Mouse (Mus musculus) embryonic facial prominence, embryonic 12.5 days (tissue): ENCODE measurements around the gene Dctn3. TPM values are rescaled to one million over a fixed set of nuclear protein-coding genes. Genes with fewer than 3 reads are reported as not detected.
A peak's percentile ranks its signal among the peaks of the same experiment; 100 is the strongest.

Experiments used
- ATAC-seq: fragments of 200-750 bp; cut with Nextera tagmentation; 2 replicates; pipeline ENCODE4 v1.8.0; 2017; ENCODE audit not compliant: insufficient number of reproducible peaks, insufficient read depth, low FRiP score, low TSS enrichment
- H3K27ac ChIP-seq: fragments of 300-500 bp; sonication (generic); 2 replicates; pipeline ENCODE4 v1.5.1; 2016; ENCODE audit warnings: mild to moderate bottlenecking
- H3K27me3 ChIP-seq: fragments of 300-500 bp; sonication (generic); 2 replicates; pipeline ENCODE4 v1.6.1; 2016; ENCODE audit warnings: mild to moderate bottlenecking, moderate library complexity
- H3K36me3 ChIP-seq: fragments of 300-500 bp; sonication (generic); 2 replicates; pipeline ENCODE4 v1.6.1; 2016; ENCODE audit warnings: mild to moderate bottlenecking
- H3K4me1 ChIP-seq: fragments of 300-500 bp; sonication (generic); 2 replicates; pipeline ENCODE4 v1.6.1; 2016
- H3K4me2 ChIP-seq: fragments of 300-500 bp; sonication (generic); replicated peaks from 2 replicates; pipeline ENCODE4 v1.6.1; 2016; ENCODE audit warnings: mild to moderate bottlenecking, moderate library complexity
- H3K4me3 ChIP-seq: fragments of 300-500 bp; sonication (generic); 2 replicates; pipeline ENCODE4 v1.5.1; 2016; ENCODE audit warnings: mild to moderate bottlenecking
- H3K9ac ChIP-seq: fragments of 300-500 bp; sonication (generic); 2 replicates; pipeline ENCODE4 v1.6.1; 2016; ENCODE audit warnings: mild to moderate bottlenecking, moderate library complexity
- H3K9me3 ChIP-seq: fragments of 300-500 bp; sonication (generic); 2 replicates; pipeline ENCODE4 v1.6.1; 2016; ENCODE audit warnings: mild to moderate bottlenecking, moderate library complexity
- WGBS: fragments of 180-500 bp; shearing (Covaris S2); methylation state at CpG from one replicate; pipeline ENCODE4 v1.1.7; 2016; 5-methylcytosine and 5-hydroxymethylcytosine counted together
- polyA plus RNA-seq: library from polyadenylated mRNA; unstranded; fragments of >200 nt; fragmentation: Nextera tagmentation; extraction: Ambion mirVana; gene quantifications from 2 replicates; pipeline ENCODE4 v1.2.1, GENCODE M21; 2016

Dctn3 gene
- polyA plus RNA-seq, 1 experiment from 2014 or later: 117 TPM

DNA sequence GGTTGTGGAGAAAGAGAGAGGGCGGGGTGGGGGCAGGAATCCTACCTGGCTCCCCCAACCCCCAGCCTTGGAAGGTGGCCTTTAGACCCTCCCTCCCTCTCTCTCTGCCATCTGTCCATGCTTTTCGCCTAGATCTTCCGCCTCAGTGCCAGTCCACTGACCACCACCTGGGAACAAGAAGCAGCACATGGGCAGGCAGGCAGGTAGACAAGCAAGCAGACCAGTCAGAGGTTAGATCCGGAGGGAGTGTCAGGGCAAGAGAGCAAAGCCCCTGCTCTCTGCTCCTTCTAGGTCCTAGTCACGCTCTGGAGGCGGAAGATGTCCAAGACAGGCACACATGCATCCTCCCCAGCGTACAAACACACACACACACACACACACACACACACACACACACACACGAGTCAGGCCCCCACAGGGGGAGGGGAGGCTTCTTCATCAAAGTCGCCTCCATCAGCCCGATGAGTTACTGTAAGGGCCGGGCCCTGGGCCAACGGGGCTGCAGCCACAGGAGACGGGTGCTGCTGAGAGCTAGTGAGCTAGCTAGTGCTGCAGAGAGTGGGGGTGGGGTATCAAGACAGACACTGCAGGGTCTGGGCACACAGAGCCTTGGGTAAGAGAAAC, 45.9 kb downstream of the Dctn3 start:
- no peak overlapping the region for H3K27ac ChIP-seq

DNA sequence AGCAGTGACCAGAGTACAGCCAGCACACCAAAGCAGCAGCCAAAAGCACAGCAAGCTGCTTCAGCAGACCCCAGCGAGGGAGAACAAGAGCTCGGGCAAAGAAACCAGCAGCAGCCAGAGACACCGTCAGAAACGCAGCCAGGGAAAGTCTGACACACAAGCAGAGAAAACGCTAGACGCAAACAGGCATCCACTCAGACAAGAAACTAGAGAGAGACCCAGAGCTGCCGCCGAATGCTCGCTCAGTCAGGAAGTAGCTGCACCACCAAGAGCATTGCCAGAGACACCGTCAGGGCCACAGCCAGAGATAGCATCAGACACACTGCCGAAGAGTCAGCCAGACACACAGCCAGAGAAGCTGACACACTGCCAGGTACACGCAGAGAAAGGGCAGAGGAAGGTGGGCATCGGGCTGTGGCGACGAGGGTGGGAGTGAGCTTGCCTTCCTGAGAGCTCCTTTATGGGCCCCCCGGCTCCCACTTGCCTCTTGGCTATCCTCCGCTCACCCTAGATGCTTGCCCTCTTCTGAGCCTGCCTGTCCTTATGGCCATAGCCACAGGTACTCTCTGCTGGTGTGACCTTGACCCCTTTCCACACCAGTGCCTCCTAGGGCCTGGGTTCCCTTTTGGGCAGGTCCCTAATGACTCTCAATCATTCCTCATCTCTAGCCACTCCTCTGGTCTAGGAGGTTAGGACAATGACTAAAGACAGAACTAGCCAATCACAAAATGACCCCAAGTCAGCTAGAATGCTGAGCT, 46.5 kb downstream of the Dctn3 start:
- no peak overlapping the region; the same call in 1 of the 2 replicates for H3K27ac ChIP-seq
- ATAC-seq: no peak
- H3K27me3 ChIP-seq: no peaks in the 10 kb centered on the region
- peaks cover 54% of the 10 kb centered on the region for H3K4me1 ChIP-seq
- WGBS: 62% methylated on average over 17 of the region's 17 CpGs
- no peak overlapping the region for H3K4me3 ChIP-seq
- H3K9me3 ChIP-seq: no peaks in the 10 kb centered on the region
- no peak overlapping the region for H3K4me2 ChIP-seq
- H3K9ac ChIP-seq: no peak overlapping the region
- H3K36me3 ChIP-seq: no peaks in the 10 kb centered on the region

More for the DNA sequence above, 45.9 kb downstream of the Dctn3 start:
- Histone ChIP-seq H3K4me1 (peaks cover 52% of the 10 kb centered on the region), H3K27me3 (no peaks in the 10 kb centered on the region), H3K9ac (peak overlapping the region; percentile 7; the same call in 1 of the 2 replicates), H3K9me3 (no peaks in the 10 kb centered on the region), H3K4me3 (no peak overlapping the region), H3K36me3 (no peaks in the 10 kb centered on the region), H3K4me2 (no peak overlapping the region)
- WGBS: 54% methylated on average over 13 of the region's 13 CpGs
- ATAC-seq: no peak

DNA sequence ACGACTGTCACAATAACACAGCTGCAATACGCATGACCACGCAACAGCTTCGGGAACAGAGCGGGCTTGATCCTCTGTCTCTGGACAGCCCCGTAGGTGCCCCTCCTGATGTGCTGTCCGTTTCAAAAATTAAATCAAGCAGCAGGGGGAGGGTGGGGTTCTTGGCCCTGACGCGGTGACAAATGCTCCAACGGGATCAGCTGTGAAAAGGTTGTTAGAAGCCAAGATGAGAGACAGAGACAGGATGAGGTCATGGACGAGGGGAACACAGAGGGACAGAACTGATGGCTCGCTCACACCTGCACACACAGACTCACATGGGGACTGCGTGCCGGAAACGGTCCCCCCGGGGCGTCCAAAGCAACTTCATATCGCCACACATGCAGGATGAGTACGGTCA, 49.8 kb downstream of the Dctn3 start:
- peaks cover 37% of the 10 kb centered on the region for H3K4me1 ChIP-seq
- no peak overlapping the region for H3K27ac ChIP-seq
- H3K9me3 ChIP-seq: no peaks in the 10 kb centered on the region
- no peak overlapping the region for H3K4me2 ChIP-seq
- no peaks in the 10 kb centered on the region for H3K27me3 ChIP-seq
- H3K9ac ChIP-seq: no peak overlapping the region
- no peak overlapping the region for H3K4me3 ChIP-seq
- 66% methylated on average over 19 of the region's 19 CpGs for WGBS
- no peak for ATAC-seq
- 0 out of 2 replicates have a peak, but pooled peaks cover 4% of the 10 kb centered on the region for H3K36me3 ChIP-seq

DNA sequence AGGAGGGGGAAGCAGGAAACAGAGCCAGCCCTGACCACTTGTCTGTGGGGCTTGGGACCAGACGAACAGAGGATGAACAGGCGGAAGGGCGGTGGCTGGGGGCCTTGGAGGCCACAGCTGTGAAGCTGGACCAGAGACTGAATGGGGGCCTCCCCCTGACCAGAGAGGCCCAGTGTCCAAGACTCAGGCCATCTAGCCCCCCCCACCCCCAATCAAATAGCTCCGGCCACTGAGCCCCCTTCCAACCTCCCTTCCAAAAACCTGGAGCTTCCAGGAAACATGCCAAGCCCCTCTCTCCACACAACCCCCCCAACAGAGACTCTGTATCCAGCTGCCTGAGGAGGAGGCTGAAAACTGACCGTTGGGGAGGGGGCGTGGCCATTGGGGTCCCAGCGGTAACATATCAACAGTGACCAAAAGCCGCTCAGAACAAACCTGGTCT, 50.4 kb downstream of the Dctn3 start:
- Histone ChIP-seq H3K4me1 (peaks cover 33% of the 10 kb centered on the region), H3K9ac (no peak overlapping the region), H3K4me2 (no peak overlapping the region), H3K36me3 (0 out of 2 replicates have a peak, but pooled peaks cover 4% of the 10 kb centered on the region), H3K4me3 (no peak overlapping the region), H3K9me3 (no peaks in the 10 kb centered on the region), H3K27me3 (no peaks in the 10 kb centered on the region), H3K27ac (0 out of 2 replicates have a peak overlapping the region, but pooled peaks have one; percentile 26)
- 0 out of 2 replicates have a peak, but pooled peaks have one; percentile 4 for ATAC-seq
- WGBS: 39% methylated on average over 8 of the region's 8 CpGs

DNA sequence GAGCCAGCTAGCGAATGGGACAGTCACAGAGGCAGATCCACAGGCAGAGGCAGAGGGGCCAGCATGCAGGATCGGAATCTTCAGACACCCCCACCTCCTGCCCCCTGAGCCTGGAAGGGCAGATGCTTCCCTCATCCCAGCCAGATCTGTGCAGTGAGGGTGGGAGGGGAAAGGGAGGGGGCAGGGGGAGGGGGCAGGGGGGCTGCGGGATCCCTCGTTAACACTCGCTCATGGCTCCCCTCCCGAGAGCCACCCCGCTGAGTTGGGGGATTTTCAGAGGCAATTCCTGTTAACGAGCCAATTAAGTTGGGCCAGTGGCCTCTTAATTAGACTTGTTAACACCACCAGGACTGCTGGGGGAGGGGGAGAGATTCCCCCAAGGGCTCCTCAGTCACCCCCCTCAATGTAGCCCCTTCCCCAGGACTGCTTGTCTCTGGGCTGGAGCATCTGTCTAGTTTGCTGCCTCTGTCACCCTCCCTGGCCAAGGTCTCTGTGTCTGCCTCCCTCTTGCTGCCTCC, 50.9 kb downstream of the Dctn3 start:
- Histone ChIP-seq H3K9me3 (no peaks in the 10 kb centered on the region), H3K36me3 (0 out of 2 replicates have a peak, but pooled peaks cover 4% of the 10 kb centered on the region), H3K27ac (0 out of 2 replicates have a peak overlapping the region, but pooled peaks have one; percentile 26), H3K4me3 (no peak overlapping the region), H3K27me3 (no peaks in the 10 kb centered on the region), H3K4me2 (0 out of 2 replicates have a peak overlapping the region, but pooled peaks have one; percentile 8), H3K9ac (no peak overlapping the region), H3K4me1 (peaks cover 28% of the 10 kb centered on the region)
- peak; percentile 44; the same call in 1 of the 2 replicates for ATAC-seq
- WGBS: 11% methylated on average over 8 of the region's 8 CpGs

DNA sequence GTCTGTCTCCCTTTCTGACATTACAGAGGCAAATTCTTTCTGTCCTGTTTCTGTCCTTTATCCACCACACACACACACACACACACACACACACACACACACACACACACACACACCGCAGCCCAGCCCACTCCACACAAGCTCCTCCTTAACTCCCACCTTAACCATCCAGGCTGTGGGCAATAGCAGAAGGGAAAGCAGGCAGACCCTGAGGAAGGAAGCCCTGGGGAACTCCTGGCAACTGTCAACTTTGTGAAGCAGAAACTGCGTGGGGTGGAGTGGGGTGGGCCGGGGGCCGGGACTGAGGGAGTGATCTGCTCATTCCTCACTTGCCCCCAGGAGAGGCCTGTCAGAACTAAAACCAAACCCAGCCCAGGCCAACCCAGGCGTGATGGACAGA, 51.5 kb downstream of the Dctn3 start:
- Histone ChIP-seq H3K4me1 (peaks cover 27% of the 10 kb centered on the region), H3K36me3 (0 out of 2 replicates have a peak, but pooled peaks cover 4% of the 10 kb centered on the region), H3K27ac (no peak overlapping the region), H3K4me2 (no peak overlapping the region), H3K9ac (no peak overlapping the region), H3K4me3 (no peak overlapping the region), H3K9me3 (no peaks in the 10 kb centered on the region), H3K27me3 (no peaks in the 10 kb centered on the region)
- 27% methylated on average over 5 of the region's 5 CpGs for WGBS
- ATAC-seq: no peak

DNA sequence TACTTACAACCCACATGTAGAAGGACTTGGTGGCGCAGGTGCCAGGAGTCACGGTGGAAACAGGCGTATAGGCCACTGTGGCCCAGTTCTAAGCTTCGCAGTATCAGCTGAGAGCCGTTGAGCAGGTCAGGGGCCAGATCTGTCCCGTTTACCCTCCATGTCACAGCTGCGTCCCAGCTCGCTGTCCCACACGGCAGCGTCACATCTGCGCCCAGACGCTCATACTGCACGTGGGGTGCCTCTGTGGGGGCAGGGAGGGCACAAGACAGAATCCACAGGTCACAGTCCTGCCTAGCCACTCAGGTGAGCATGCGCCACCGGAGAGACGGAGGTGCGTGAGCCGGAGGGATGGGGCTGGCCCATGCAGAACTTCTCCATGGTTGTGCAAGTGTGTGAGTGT, 52.1 kb downstream of the Dctn3 start:
- Histone ChIP-seq H3K4me3 (no peak overlapping the region), H3K27ac (no peak overlapping the region), H3K9me3 (no peaks in the 10 kb centered on the region), H3K27me3 (no peaks in the 10 kb centered on the region), H3K4me1 (peaks cover 23% of the 10 kb centered on the region), H3K36me3 (0 out of 2 replicates have a peak, but pooled peaks cover 4% of the 10 kb centered on the region), H3K4me2 (no peak overlapping the region), H3K9ac (no peak overlapping the region)
- ATAC-seq: no peak
- WGBS: 84% methylated on average over 18 of the region's 18 CpGs

DNA sequence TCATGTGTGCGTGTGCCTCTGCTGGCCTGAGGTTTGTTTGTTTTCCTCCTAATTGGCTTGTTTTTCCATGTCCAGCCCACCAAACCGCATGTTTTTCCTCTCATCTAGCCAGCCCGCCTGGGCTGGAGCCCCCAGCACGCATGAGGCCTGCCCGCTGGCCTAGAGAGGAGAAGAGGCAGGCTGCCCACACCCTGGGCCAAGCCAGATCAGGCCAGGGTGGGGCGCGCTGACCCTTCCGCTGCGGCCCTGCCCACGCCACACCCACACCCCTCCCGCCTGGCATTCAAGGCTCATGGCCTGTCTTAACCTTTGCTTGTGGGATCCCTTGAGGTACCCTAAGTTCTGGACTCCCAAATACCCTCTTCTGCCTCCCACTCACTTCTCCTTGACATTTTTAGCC, 56.3 kb downstream of the Dctn3 start:
- peaks cover 3% of the 10 kb centered on the region; the same call in 1 of the 2 replicates for H3K27me3 ChIP-seq
- H3K4me2 ChIP-seq: no peak overlapping the region
- no peak overlapping the region for H3K4me3 ChIP-seq
- WGBS: 74% methylated on average over 11 of the region's 11 CpGs
- H3K36me3 ChIP-seq: 0 out of 2 replicates have a peak, but pooled peaks cover 7% of the 10 kb centered on the region
- H3K9me3 ChIP-seq: no peaks in the 10 kb centered on the region
- no peak overlapping the region for H3K9ac ChIP-seq
- H3K27ac ChIP-seq: no peak overlapping the region
- no peak for ATAC-seq
- peaks cover 48% of the 10 kb centered on the region for H3K4me1 ChIP-seq

DNA sequence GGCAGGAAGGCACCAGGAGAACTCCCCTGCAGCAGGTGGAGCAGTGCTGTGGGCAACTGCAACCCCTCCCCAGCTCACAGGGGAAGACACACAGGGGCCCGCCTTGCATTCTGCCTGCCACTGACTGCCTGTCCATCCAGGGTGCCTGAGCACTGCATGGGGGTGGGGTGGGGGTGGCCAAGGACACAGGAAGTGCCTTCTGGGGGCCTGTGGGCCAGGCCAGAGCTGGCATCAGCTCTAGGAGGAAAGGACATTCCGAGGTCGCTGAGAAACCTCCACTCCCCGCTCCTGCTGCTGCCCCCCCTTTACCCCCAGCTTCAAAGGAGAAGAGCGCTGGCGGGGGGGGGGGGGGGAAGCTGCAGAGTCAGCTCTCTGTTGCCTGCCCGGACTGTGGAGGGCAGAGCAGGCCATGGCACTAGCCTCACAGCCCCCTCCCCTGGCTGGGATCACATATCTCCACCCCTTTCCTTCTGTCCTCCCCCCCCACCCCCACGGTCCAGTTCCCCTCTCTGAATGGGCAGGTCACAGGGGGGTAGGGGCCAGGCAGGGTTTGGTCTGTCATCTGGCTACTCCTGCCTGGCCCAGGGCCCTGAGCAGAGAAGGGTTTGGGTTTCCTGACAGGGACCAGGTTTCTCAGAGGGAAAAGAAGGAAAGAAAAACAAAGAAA, 57.8 kb downstream of the Dctn3 start:
- H3K9me3 ChIP-seq: no peaks in the 10 kb centered on the region
- WGBS: 2% methylated on average over 7 of the region's 8 CpGs
- 0 out of 2 replicates have a peak, but pooled peaks cover 3% of the 10 kb centered on the region for H3K36me3 ChIP-seq
- H3K4me1 ChIP-seq: peaks cover 58% of the 10 kb centered on the region
- H3K4me2 ChIP-seq: peak overlapping the region; percentile 12
- peak overlapping the region; percentile 80 for H3K27ac ChIP-seq
- H3K4me3 ChIP-seq: no peak overlapping the region
- H3K27me3 ChIP-seq: peaks cover 3% of the 10 kb centered on the region; the same call in 1 of the 2 replicates
- peak overlapping the region; percentile 19; the same call in 1 of the 2 replicates for H3K9ac ChIP-seq
- 0 out of 2 replicates have a peak, but pooled peaks have one; percentile 22 for ATAC-seq
